Mouse (Mus musculus): Measurements from ENCODE around the gene Ap2b1. TPM values are rescaled to one million over a fixed set of nuclear protein-coding genes. Genes with fewer than 3 reads are reported as not detected.
A peak's percentile ranks its signal among the peaks of the same experiment; 100 is the strongest.

Gene Ap2b1
- polyA plus RNA-seq, 1 experiment from 2014 or later = 53.8 TPM

DNA sequence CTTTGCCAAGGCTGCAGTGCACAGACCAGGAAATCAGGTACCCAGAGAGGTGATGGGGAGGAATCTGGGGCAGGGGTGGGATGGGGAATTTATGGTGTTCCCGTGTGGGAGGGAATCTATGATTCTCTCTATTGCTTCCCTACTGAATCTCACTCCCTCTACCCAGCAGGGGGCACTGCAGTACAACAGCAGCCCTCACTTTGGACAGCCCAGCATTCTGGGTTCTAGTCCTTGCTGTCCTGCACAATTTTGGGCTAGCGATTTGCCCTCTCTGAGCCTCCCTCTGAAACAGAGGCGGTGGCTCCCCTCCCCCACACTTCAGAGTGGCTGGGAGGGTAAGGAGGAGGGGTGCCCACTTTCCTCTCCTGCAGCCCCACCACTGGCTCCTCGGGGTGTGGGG is 121.5 kb downstream of the Ap2b1 start:
- WGBS = 43% methylated on average over 4 of the region's 4 CpGs
- Histone ChIP-seq H3K27ac (ENCODE audit: poor library complexity, severe bottlenecking) (no peak overlapping the region), H3K4me1 (replicated peaks) (peaks cover 6% of the 10 kb centered on the region; the same call in 1 of the 2 replicates), H3K27me3 (replicated peaks) (peaks cover 68% of the 10 kb centered on the region), H3K4me2 (no peak overlapping the region), H3K4me3 (no peak overlapping the region), H3K9ac (no peak overlapping the region), H3K36me3 (no peaks in the 10 kb centered on the region), H3K9me3 (replicated peaks) (no peaks in the 10 kb centered on the region)
- no peak for ATAC-seq (ENCODE audit: insufficient number of reproducible peaks, low FRiP score)

GRCm38 (mm10) chr11:83421305-83421704 is 122.5 kb downstream of the Ap2b1 start:
- Histone ChIP-seq H3K4me3 (no peak overlapping the region), H3K9me3 (replicated peaks) (no peaks in the 10 kb centered on the region), H3K27me3 (replicated peaks) (peaks cover 72% of the 10 kb centered on the region), H3K4me1 (replicated peaks) (peaks cover 6% of the 10 kb centered on the region; the same call in 1 of the 2 replicates), H3K4me2 (no peak overlapping the region), H3K27ac (ENCODE audit: poor library complexity, severe bottlenecking) (no peak overlapping the region), H3K9ac (no peak overlapping the region), H3K36me3 (no peaks in the 10 kb centered on the region)
- 3% methylated on average over 9 of the region's 9 CpGs for WGBS
- no peak for ATAC-seq (ENCODE audit: insufficient number of reproducible peaks, low FRiP score)

GRCm38 (mm10) chr11:83424681-83425080 is 125.9 kb downstream of the Ap2b1 start:
- no peaks in the 10 kb centered on the region for H3K9me3 ChIP-seq (replicated peaks)
- no peak overlapping the region for H3K4me3 ChIP-seq
- H3K9ac ChIP-seq = no peak overlapping the region
- H3K4me1 ChIP-seq (replicated peaks) = peaks cover 14% of the 10 kb centered on the region
- no peak overlapping the region for H3K27ac ChIP-seq (ENCODE audit: poor library complexity, severe bottlenecking)
- no peak for ATAC-seq (ENCODE audit: insufficient number of reproducible peaks, low FRiP score)
- peaks cover 78% of the 10 kb centered on the region for H3K27me3 ChIP-seq (replicated peaks)
- H3K36me3 ChIP-seq = no peaks in the 10 kb centered on the region
- H3K4me2 ChIP-seq = no peak overlapping the region
- 4% methylated on average over 8 of the region's 8 CpGs for WGBS

DNA sequence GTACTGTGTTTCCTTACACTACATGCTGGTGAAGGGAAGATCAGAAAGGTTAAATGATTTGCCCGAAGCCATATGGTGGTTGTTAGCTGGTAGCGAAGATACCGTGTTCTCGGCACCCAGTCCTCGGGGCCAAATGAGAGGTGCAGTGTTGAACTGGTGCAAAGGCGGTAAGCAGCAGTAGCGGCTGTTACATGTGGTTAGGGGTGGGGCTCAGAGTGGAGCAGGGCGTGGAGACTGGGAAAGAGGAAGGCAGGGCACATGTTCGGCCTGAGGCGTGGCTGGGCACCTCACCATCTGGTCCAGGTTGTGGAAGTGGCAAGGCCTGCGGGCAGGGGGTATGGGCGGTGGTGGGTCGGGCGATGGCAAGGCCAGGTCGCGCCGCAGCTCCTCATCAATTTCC is 128.1 kb downstream of the Ap2b1 start:
- H3K4me2 ChIP-seq = peak overlapping the region; percentile 61
- H3K27me3 ChIP-seq (replicated peaks) = peaks cover 56% of the 10 kb centered on the region
- H3K4me1 ChIP-seq (replicated peaks) = peaks cover 31% of the 10 kb centered on the region
- no peak for ATAC-seq (ENCODE audit: insufficient number of reproducible peaks, low FRiP score)
- 0 out of 2 replicates have a peak overlapping the region, but pooled peaks have one; percentile 15 for H3K9ac ChIP-seq
- H3K4me3 ChIP-seq = peak overlapping the region; percentile 28
- H3K9me3 ChIP-seq (replicated peaks) = no peaks in the 10 kb centered on the region
- H3K27ac ChIP-seq (ENCODE audit: poor library complexity, severe bottlenecking) = no peak overlapping the region
- WGBS = 20% methylated on average over 17 of the region's 17 CpGs
- H3K36me3 ChIP-seq = no peaks in the 10 kb centered on the region

GRCm38 (mm10) chr11:83429355-83429754 is 130.5 kb downstream of the Ap2b1 start, which contains the start of gene Gas2l2:
TSS of gene Gas2l2 (minus strand) at chr11:83429455.
- WGBS = 49% methylated on average over 5 of the region's 5 CpGs
- H3K27me3 ChIP-seq (replicated peaks) = peaks cover 38% of the 10 kb centered on the region
- H3K4me3 ChIP-seq = no peak within 1 kb of the TSS
- peaks cover 38% of the 10 kb centered on the region for H3K4me1 ChIP-seq (replicated peaks)
- ATAC-seq (ENCODE audit: insufficient number of reproducible peaks, low FRiP score) = no peak
- no peaks in the 10 kb centered on the region for H3K9me3 ChIP-seq (replicated peaks)
- H3K4me2 ChIP-seq = peak within 1 kb of the TSS; percentile 35
- no peak within 1 kb of the TSS for H3K9ac ChIP-seq
- H3K36me3 ChIP-seq = no peaks in the 10 kb centered on the region
- no peak within 1 kb of the TSS for H3K27ac ChIP-seq (ENCODE audit: poor library complexity, severe bottlenecking)

DNA sequence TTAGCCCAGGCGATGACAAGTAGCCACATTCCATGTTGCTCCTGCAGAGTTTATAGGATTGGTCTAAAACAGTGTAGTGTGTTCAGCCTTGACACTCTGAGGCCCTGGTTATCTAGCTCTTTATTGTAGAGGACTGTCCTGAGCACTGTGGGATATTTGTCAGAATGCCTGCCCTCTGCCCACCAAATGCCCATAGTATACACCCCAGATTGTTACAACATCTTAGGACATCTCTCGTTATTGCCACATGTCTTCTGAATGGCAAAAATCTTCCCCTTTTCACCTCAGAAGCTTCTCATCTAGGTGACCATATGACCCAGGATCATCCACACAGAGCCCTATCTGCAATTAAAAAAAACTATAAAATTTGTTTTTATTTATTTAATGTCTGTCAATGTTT is 133.7 kb downstream of the Ap2b1 start:
- Histone ChIP-seq H3K9ac (no peak overlapping the region), H3K4me1 (replicated peaks) (peaks cover 31% of the 10 kb centered on the region), H3K27ac (ENCODE audit: poor library complexity, severe bottlenecking) (0 out of 2 replicates have a peak overlapping the region, but pooled peaks have one; percentile 67), H3K9me3 (replicated peaks) (no peaks in the 10 kb centered on the region), H3K27me3 (replicated peaks) (peaks cover 16% of the 10 kb centered on the region), H3K4me3 (no peak overlapping the region), H3K4me2 (no peak overlapping the region), H3K36me3 (no peaks in the 10 kb centered on the region)
- no peak; the same call in 1 of the 2 replicates for ATAC-seq (ENCODE audit: insufficient number of reproducible peaks, low FRiP score)
- WGBS = 63% methylated on average over 2 of the region's 2 CpGs

GRCm38 (mm10) chr11:83437377-83437776 is 138.6 kb downstream of the Ap2b1 start, which contains the start of gene 1700020L24Rik:
TSS of gene 1700020L24Rik (plus strand) at chr11:83437677.
- H3K9ac ChIP-seq = no peak within 1 kb of the TSS
- ATAC-seq (ENCODE audit: insufficient number of reproducible peaks, low FRiP score) = no peak
- peaks cover 14% of the 10 kb centered on the region for H3K27me3 ChIP-seq (replicated peaks)
- peaks cover 19% of the 10 kb centered on the region for H3K4me1 ChIP-seq (replicated peaks)
- no peaks in the 10 kb centered on the region for H3K9me3 ChIP-seq (replicated peaks)
- 77% methylated on average over 1 of the region's 1 CpGs for WGBS
- H3K4me3 ChIP-seq = no peak within 1 kb of the TSS
- H3K36me3 ChIP-seq = no peaks in the 10 kb centered on the region
- H3K27ac ChIP-seq (ENCODE audit: poor library complexity, severe bottlenecking) = no peak within 1 kb of the TSS
- no peak within 1 kb of the TSS for H3K4me2 ChIP-seq

DNA sequence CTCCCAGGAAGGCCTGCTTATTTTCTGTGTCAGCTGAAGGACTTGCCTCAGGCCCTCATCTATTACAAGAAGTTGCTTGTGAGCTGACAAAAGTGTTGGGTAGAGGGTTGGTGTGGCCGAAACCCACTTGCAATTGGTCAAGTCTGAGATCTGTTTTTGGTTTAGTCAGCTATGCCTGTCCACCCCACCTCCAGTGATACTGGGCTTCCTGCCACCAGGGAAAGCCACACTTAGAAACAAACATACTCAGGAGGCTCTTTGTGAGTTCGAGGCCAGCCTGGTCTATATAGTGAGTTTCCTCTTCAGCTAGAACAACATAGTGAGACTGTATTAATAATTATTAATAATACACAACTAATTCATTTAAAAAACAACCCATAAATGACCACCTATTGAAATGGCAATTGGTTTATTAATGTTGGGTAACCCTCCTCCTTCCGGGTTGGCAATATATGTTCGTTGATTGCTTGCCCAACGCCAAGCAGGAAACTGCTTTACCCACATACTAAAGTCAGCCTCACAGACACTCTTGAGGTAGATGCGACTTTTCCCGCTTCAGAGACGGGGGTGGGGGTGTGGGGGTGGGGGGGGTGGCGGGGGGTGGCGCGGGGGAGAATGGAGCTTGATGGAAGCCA is 140.7 kb downstream of the Ap2b1 start:
- Histone ChIP-seq H3K36me3 (no peaks in the 10 kb centered on the region), H3K4me3 (peak overlapping the region; percentile 77), H3K4me2 (peak overlapping the region; percentile 99), H3K9me3 (replicated peaks) (no peaks in the 10 kb centered on the region), H3K27me3 (replicated peaks) (peaks cover 20% of the 10 kb centered on the region), H3K4me1 (replicated peaks) (peaks cover 39% of the 10 kb centered on the region), H3K27ac (ENCODE audit: poor library complexity, severe bottlenecking) (no peak overlapping the region), H3K9ac (peak overlapping the region; percentile 76)
- no peak for ATAC-seq (ENCODE audit: insufficient number of reproducible peaks, low FRiP score)
- WGBS = 32% methylated on average over 11 of the region's 11 CpGs

DNA sequence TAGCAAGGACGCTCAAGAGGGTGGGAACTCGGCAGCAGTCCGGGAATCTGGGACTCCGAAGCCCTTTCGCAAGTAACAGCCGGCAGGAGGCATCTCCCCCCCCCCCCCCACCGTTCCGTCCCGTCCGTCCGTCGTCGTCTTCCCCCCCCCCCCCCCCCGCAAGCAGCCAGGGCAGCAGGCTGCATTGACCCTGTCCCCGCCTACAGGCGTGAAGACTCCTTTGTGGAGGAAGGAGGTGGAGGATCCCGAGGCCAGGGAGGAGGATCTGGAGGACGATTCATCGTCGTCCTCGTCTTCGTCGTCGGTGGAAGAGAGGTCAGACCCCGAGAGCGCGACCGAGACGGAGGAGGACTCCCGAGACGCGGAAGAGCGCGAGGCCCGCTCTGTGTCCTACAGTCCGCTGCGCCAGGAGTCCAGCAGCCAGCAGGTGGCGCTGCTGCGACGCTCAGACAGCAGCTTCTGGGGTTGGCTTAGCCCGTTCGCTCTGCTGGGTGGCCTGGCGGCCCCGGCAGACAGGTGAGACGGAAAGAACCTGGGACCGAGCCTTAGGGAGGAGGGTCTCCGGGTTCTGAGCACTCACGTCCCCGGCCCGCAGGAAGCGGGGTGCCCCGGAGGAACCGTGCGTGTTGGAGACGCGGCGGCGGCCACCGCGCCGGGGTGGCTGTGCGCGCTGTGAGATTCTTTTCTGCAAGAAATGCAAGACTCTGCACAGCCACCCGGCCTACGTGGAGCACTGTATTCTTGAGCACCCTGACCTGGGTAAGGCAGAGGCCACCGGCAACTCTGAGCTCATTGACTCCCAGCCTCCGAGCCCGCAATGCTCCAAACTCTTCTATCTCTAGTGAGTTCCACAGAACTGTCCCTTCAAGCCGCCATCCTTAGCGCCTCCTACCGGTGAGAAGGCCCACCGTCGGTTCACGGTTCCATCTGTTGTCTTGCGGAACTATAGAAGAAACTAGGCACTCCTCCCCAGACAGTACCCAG is 141.5 kb downstream of the Ap2b1 start:
- Histone ChIP-seq H3K4me1 (replicated peaks) (peaks cover 44% of the 10 kb centered on the region), H3K4me2 (peak overlapping the region; percentile 99), H3K4me3 (peak overlapping the region; percentile 77), H3K9ac (peak overlapping the region; percentile 76), H3K27ac (ENCODE audit: poor library complexity, severe bottlenecking) (peak overlapping the region; percentile 46), H3K36me3 (no peaks in the 10 kb centered on the region), H3K27me3 (replicated peaks) (peaks cover 28% of the 10 kb centered on the region), H3K9me3 (replicated peaks) (no peaks in the 10 kb centered on the region)
- under 1% methylated on average over 64 of the region's 75 CpGs for WGBS
- ATAC-seq (ENCODE audit: insufficient number of reproducible peaks, low FRiP score) = peak; percentile 87

DNA sequence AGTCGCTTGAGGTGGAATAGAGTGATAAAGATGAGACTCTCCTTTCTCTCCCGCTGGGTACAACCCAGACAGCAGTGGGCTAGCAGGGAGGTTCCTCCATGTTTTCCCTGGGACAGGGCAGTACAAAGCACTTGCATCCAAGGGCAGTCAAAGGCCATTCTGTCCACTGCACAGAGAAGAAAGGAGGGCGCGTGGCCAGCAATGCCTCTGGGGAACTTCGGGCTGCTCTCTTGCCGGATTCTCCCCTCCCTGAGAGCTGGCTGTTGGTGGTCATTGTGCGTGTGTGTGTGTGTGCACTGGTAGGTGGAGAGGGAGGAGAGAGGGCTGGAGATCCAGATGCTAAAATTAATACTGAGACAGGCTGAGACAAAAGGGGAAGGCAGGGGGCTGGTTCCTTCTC is 142.4 kb downstream of the Ap2b1 start:
- Histone ChIP-seq H3K4me1 (replicated peaks) (peaks cover 44% of the 10 kb centered on the region), H3K4me3 (peak overlapping the region; percentile 77)

More for the DNA sequence above, 142.4 kb downstream of the Ap2b1 start:
- ATAC-seq (ENCODE audit: insufficient number of reproducible peaks, low FRiP score) = no peak
- WGBS = 34% methylated on average over 7 of the region's 7 CpGs
- Histone ChIP-seq H3K4me2 (peak overlapping the region; percentile 99), H3K9me3 (replicated peaks) (no peaks in the 10 kb centered on the region), H3K27me3 (replicated peaks) (peaks cover 34% of the 10 kb centered on the region), H3K36me3 (no peaks in the 10 kb centered on the region), H3K27ac (ENCODE audit: poor library complexity, severe bottlenecking) (peak overlapping the region; percentile 46), H3K9ac (peak overlapping the region; percentile 76)

All from heart, embryonic 12.5 days (tissue).